Mouse (Mus musculus): Measurements from ENCODE around the gene Ugt1a10.
"Not testable (repeated sequence)": the region's sequence is repeated elsewhere in the genome, so short reads cannot be mapped to it uniquely, and the experiment has no call there.

Ugt1a10 gene

DNA sequence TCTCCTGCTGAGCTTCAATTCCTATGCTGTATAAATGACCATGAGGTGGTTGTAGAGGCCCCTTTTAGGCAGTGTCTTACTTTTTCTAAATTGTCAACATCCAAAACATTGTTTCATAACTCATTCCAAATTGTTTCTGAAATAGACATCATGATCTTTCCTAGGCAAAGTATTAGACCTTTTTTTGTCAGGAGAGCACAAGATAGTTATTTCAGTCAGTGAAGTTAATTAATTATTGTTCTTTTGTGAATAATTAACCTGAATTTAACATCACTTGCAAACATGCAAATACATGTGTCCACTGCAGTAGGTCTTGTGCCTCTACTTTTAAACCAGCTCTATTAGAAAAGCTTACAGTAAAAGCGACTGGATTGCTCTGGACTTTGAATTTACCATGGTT is at the start of gene Ugt1a10:
Gene Ugt1a10 (plus strand): TSS at position 301 of the 400 bp plus-strand sequence.
- DNase-seq (ENCODE audit: low spot score in 2 of 2): no peak

GRCm38 (mm10) chr1:88007692-88008210 is 47.4 kb upstream of the Ugt1a10 start:
- DNase-seq (ENCODE audit: low spot score in 2 of 2): no peak

DNA sequence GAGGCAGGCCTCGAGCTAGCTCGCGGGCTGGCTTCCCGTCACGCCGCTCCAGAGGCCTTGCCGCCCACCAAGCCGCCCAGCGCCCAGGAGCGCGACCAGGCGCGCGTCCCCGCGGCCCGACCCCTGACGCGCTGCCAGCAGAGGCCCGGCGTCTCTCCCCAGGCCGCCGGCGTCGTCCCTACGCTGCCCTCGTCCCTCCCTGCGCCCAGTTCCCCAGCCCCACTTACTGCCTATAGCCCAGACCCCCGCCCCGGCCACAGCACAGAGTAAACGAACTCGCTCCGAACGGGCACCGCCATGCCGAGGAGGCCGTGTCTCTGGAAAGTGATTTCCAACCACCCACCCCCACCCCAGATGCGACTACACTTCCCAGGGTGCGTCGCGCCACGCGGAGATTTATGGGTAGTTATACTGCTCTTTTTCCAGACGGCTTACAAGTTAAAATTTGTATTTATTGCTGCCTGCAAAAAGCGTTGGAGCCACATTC is 46.9 kb upstream of the Ugt1a10 start, which contains the start of gene Usp40:
Gene Usp40 (minus strand): TSS at position 341 of the 487 bp plus-strand sequence.
- DNase-seq (ENCODE audit: low spot score in 2 of 2): peak; percentile 76 to 83

DNA sequence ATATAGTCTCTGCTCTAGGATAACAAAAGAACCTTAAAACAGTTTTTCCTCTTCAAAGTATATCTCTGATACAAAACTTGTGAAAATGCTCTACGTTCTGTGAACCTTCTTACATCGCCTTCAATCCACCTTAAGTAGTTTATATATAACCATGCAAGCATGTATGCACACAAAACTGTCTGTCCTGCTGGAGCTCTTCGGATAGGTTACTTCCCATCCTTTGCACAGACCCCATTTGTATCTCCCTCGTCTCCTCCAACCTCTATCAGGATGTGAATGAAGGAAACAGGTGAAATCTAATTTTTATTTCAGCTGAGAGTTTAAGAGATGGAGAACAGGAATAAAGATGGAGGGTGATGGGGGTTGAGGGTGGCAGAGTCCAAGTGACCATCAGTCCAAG is 46.5 kb upstream of the Ugt1a10 start:
- no peak for DNase-seq (ENCODE audit: low spot score in 2 of 2)

DNA sequence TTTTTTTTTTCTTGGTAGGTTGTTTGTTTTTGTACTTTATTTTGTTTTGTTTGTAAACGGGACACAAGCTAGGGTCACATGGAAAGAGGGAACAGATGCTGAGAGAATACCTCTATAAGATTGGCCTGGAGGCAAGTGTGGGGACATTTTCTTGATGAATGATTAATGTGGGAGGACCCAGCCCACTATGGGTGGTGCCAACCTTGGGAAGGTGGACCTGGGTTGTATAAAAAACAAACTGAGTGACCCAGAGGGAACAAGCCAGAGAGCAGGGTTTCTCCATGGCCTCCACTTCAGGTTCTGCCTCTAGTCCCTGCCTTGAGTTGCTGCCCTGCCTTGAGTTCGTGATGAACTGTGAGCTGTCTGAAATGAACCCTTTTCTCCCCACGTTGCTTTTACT is 45.7 kb upstream of the Ugt1a10 start:
- no peak for DNase-seq (ENCODE audit: low spot score in 2 of 2)

- no peak for DNase-seq (ENCODE audit: low spot score in 2 of 2)
Measured at GRCm38 (mm10) chr1:88013726-88014125, 41.5 kb upstream of the Ugt1a10 start.

GRCm38 (mm10) chr1:88014194-88014593 is 41.0 kb upstream of the Ugt1a10 start:
- DNase-seq (ENCODE audit: low spot score in 2 of 2): no peak

DNA sequence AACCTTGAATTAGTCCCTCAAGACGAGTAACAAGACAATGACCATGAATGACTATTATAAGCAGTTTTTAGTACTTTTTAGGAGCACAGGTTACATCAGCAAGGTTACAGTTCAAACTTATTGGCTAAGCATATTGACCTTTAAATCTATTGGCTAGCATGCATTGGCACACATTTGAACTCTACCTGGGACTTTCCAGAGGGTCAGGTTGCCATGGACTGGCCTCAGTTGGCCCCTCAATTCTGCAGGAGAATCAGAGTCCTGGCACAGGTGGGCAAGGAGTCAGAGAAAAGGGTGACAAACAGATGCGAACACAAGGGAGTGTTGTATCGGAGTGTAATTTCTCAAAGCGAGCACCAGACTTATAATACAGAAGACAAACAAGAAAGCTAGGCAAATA is 40.5 kb upstream of the Ugt1a10 start:
- DNase-seq (ENCODE audit: low spot score in 2 of 2): no peak

DNA sequence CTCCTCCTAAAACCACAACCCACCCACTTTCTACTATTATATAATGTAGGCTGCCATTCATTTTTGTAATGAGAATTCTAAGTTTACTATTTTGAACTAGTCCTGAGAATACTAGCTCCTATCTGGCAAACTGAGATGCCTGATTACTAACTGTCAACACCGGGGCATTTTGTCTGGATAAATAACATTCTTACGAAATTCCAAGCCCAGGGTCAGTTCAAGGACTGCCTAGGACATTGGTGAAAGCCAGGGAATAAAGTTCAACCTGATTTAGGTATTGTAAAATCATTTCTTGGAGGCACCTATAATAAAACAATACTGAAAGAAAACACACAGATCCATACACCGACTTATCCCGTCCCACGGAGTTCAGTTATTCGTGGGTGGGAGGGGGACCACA is 39.8 kb upstream of the Ugt1a10 start:
- no peak for DNase-seq (ENCODE audit: low spot score in 2 of 2)

DNA sequence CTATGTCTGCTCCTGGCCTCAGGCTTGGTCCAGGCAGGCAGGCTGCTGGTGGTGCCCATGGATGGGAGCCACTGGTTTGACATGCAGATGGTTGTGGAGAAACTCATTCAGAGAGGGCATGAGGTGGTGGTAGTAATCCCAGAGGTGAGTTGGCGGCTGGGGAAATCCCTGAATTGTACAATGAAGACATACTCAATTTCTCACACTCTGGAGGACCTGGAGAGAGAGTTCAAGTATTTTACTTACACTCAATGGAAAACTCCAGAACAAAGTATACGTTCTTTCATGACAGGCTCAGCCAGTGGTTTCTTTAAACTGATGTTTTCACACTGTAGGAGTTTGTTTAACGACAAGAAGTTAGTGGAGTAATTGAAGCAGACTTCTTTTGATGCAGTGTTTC is 29.9 kb upstream of the Ugt1a10 start:
- not testable (repeated sequence) for DNase-seq (ENCODE audit: low spot score in 2 of 2)

- DNase-seq (ENCODE audit: low spot score in 2 of 2): not testable (repeated sequence)
Measured at GRCm38 (mm10) chr1:88043044-88043443, 12.1 kb upstream of the Ugt1a10 start.

- DNase-seq (ENCODE audit: low spot score in 2 of 2): not testable (repeated sequence)
Measured at GRCm38 (mm10) chr1:88044832-88045437, 10.3 kb upstream of the Ugt1a10 start.

DNA sequence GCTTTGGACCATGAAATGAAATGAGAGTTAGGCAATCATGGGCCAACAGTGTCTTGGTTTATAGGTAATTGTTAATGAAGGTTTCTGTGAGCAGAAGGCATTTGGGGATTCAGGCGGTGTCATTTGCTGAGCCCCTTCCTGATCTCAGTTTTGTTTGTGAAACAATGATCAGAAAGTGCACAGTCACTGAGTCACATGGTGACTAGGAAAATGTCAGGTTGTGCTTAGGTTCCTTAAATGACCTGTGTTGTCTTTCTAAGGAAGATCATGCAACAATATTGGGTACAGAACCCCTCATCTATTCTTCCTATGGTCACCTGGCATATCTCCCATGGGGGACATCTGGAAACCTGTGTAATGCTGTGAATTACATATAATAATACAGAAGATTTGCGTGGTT is 7.8 kb upstream of the Ugt1a10 start:
- DNase-seq (ENCODE audit: low spot score in 2 of 2): not testable (repeated sequence)

GRCm38 (mm10) chr1:88066472-88067102 is 11.4 kb downstream of the Ugt1a10 start:
- DNase-seq (ENCODE audit: low spot score in 2 of 2): not testable (repeated sequence)

DNA sequence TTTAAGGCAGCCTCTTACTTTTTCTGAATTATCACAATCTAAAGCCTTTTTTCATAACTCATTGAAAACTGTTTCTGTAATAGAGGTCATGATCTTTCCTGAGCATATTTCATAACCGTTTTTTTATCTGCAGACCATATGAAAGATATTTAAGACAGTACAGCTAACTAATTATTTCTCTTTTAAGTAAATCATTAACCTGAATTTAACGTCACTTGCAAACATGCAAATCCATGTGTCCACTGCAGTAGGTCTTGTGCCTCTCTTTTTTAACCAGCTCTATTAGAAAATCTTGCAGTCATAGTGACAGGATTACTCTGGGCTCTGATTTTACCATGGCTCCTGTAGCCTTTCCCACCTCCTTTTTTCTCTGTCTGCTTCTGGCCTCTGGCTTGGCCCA is 15.3 kb downstream of the Ugt1a10 start, which contains the start of gene Ugt1a9:
Gene Ugt1a9 (plus strand): TSS at position 306 of the 400 bp plus-strand sequence.
- no peak for DNase-seq (ENCODE audit: low spot score in 2 of 2)

DNA sequence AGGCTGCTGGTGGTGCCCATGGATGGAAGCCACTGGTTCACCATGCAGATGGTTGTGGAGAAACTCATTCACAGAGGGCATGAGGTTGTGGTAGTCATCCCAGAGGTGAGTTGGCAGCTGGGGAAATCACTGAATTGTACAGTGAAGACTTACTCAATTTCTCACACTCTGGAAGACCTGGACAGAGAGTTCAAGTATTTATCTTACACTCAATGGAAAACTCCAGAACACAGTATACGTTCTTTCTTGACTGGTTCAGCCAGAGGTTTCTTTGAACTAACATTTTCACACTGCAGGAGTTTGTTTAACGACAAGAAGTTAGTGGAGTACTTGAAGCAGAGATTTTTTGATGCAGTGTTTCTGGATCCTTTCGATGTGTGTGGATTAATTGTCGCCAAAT is 15.7 kb downstream of the Ugt1a10 start:
- DNase-seq (ENCODE audit: low spot score in 2 of 2): no peak

DNA sequence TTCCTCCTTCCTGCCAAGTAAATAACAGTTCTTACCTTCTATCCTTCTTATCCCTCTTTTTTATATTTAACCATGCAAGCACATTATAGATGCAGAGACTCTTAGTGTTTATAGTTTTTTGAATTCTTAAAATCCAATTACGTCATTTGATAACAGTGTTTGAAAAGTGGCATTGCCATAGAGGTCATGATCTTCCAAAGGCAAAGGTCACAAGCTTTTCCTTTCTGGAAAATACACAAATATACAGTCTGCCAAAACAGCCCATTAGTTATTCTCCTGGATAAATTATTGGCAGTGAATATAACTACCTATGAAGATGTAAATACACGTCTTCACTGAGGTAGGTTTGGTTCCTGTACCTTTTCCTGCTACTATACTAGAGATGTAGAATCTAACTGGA is 19.3 kb downstream of the Ugt1a10 start:
- no peak for DNase-seq (ENCODE audit: low spot score in 2 of 2)

DNA sequence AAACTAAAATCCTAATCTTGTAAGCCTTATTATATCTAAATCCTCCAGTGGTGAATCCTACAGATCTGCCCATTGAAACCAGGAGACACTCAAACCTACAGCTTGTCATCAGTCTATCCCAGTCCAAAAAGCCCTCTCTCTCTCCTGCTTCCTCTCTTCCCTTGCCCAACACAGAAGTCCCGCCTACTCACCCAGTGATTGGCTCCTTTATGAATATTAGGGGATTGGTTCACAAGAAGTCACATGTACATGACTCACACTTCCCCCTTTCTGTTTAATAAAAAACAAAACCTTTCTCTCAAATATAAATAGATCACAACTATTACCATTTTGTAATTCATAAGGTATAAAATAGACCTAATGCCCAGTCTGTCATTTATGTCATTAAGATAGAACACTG is 21.9 kb downstream of the Ugt1a10 start:
- DNase-seq (ENCODE audit: low spot score in 2 of 2): no peak

- no peak for DNase-seq (ENCODE audit: low spot score in 2 of 2)
Measured at GRCm38 (mm10) chr1:88081670-88082069, 26.5 kb downstream of the Ugt1a10 start.

DNA sequence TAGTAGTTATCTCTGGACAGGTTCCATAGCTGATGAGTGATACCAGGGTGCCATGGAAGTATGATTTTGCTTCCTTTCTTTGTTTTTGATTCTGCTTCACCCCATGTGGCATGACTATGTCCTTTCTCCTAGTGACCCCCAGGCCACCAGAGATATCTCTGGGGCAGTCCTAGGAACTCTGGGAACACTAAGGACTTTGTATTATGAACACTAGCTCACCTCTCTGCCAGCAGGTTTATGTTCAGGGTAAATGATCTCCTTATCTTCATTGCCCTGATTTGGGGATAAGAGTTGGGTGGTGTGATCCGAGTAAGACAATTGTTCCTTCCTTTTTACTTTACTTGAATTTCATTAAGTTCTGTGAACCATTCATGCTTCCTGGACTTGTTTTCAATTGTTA is 30.9 kb downstream of the Ugt1a10 start:
- DNase-seq (ENCODE audit: low spot score in 2 of 2): no peak

- DNase-seq (ENCODE audit: low spot score in 2 of 2): no peak
Measured at GRCm38 (mm10) chr1:88087513-88087912, 32.3 kb downstream of the Ugt1a10 start, which contains the start of gene Ugt1a8. Gene Ugt1a8, plus strand, starts transcription at chr1:88087813.

DNA sequence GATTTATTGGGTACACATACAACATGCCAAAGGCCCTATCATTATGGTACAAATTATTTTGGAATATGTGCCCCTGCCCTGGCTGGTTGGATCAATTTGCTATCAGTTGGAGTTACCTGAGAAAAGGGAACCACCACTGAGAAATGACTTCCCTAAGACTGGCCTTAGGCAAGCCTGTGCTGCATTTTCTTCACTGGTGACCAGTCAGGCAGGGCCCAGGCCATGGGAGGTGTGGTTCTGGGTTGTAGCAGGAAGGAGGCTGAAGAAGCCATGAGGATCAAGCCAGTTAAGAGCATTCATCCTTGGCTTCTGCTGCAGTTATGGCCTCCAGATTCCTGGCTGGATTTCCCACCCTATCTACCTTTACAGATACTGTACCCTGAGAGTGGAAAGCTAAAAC is 37.2 kb downstream of the Ugt1a10 start:
- no peak for DNase-seq (ENCODE audit: low spot score in 2 of 2)

GRCm38 (mm10) chr1:88094270-88094676 is 39.1 kb downstream of the Ugt1a10 start:
- not testable (repeated sequence) for DNase-seq (ENCODE audit: low spot score in 2 of 2)

All from right cerebral cortex, adult 2 months (tissue).